Mouse (Mus musculus): ENCODE measurements at regions not wholly inside any gene's neighbourhood (a gene's known extent, or its start where the extent isn't known, plus 50 kb on each side); places are given as distances from the start of the nearest gene placed in this dataset.

DNA sequence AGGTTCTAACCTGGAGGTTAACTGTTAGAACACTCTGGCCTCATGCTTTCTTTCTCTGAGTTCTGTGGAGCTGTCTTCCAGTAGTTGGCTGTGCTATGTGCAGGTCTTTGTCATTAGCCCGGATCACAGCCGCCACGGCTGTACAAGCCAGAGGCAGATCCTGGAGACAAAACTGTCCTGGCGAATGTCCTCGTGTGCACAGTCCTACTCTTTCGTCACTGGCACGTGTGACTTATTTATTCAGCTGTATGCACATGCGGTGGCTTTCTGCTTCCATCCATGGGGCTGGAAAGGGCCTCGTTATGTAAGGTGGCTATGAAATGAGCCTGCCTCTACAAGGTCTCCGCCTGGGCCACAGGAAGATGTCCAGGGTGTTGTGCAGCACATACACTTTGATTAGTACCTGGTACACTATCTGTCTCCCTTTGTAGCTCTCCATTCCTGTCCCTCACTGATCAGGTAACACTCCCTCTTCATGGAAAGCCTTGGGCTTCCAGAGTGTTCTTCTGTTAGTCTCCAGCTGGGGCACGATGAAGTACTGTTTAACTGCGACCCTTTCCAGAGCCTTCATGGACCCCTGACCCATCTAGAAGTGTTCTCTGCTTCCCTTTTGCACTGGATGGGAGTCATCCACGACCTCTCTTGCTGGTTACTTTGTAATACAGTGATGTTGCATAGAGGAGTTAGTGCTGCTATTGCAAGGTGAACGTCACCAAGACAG lies 224.3 kb upstream of the Ccdc122 start:
- ATAC-seq = no peak
- Histone ChIP-seq H3K4me2 (ENCODE audit: low read length) (no peak overlapping the region), H3K27ac (ENCODE audit: low read length) (no peak overlapping the region), H3K9ac (replicated peaks; ENCODE audit: low read depth, low read length) (no peak overlapping the region), H3K36me3 (ENCODE audit: control insufficient read depth, insufficient read depth) (no peaks in the 10 kb centered on the region), H3K9me3 (ENCODE audit: control insufficient read depth, low read length) (no peaks in the 10 kb centered on the region), H3K4me1 (replicated peaks; ENCODE audit: control insufficient read depth, insufficient read depth, low read length) (no peaks in the 10 kb centered on the region), H3K27me3 (replicated peaks; ENCODE audit: control insufficient read depth, insufficient read depth, low read length) (no peaks in the 10 kb centered on the region), H3K4me3 (replicated peaks; ENCODE audit: low read length) (no peak overlapping the region)
- WGBS = 68% methylated on average over 14 of the region's 14 CpGs

DNA sequence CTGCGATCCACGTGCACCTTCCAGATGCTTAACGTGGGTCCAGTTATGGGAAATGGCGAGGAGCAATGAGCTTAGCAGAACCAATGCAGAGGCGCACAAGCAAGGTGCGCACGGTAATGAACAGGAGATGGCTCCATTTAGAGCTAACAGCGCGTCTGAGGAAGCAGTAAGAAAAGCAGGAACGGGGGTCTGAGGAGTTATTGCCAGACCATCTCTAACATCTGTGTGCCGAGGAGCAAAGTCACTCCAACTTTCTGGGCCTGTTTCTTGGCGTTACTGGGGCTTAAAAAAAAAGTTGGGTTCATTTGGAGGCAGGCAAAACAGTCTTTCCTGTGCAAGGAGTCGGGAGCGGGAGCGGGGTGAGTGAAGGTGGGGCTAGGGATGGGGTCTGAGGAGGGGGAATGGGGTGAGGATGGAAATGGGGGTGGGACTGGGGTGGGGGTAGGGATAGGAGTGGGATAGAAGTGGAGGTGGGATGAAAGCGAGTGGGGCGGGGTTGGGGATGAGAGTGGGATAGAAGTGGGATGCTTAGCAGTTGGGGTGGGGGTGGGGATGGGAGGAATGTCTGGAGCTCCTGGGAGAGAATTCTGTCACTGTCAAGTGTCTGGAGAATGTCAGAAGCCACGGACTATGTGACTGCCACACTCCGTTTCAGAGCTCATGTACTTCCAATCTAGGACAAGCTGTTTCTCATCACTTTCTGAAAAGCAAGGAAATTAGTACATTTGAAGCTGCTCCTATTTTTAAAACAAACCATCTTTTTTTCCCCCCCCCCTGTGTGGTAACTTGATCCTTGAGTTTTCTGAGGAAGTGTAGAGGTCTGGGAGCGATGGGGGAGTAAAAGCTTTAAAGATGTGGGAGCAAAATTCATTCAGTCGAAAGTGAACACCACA lies 225.6 kb upstream of the Ccdc122 start:
- no peak overlapping the region for H3K4me2 ChIP-seq (ENCODE audit: low read length)
- no peaks in the 10 kb centered on the region for H3K4me1 ChIP-seq (replicated peaks; ENCODE audit: control insufficient read depth, insufficient read depth, low read length)
- ATAC-seq = no peak
- no peaks in the 10 kb centered on the region for H3K27me3 ChIP-seq (replicated peaks; ENCODE audit: control insufficient read depth, insufficient read depth, low read length)
- no peak overlapping the region for H3K4me3 ChIP-seq (replicated peaks; ENCODE audit: low read length)
- H3K36me3 ChIP-seq (ENCODE audit: control insufficient read depth, insufficient read depth) = no peaks in the 10 kb centered on the region
- H3K9me3 ChIP-seq (ENCODE audit: control insufficient read depth, low read length) = no peaks in the 10 kb centered on the region; the same call in 1 of the 2 replicates
- no peak overlapping the region for H3K9ac ChIP-seq (replicated peaks; ENCODE audit: low read depth, low read length)
- WGBS = 36% methylated on average over 21 of the region's 21 CpGs
- no peak overlapping the region for H3K27ac ChIP-seq (ENCODE audit: low read length)

DNA sequence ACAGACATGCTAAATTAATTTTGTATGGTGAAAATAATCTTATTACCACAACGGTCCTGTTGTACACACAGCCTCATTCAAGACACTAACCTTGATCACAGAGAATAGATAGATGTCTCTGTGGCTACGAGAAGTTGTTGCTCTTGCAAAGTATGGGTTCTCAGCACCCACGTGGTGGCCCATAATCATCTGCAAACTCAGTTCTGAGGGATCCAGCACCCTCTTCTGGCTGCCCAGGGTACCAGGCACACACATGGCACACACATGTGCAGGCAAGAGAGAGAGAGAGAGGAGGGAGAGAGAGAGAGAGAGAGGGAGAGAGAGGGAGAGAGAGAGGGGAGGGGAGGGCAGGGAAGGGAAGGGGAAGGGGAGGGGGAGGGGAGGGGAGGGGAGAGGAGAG lies 226.5 kb upstream of the Ccdc122 start:
- no peaks in the 10 kb centered on the region for H3K4me1 ChIP-seq (replicated peaks; ENCODE audit: control insufficient read depth, insufficient read depth, low read length)
- no peaks in the 10 kb centered on the region; the same call in 1 of the 2 replicates for H3K9me3 ChIP-seq (ENCODE audit: control insufficient read depth, low read length)
- 85% methylated on average over 3 of the region's 3 CpGs for WGBS
- H3K4me3 ChIP-seq (replicated peaks; ENCODE audit: low read length) = no peak overlapping the region
- no peak overlapping the region for H3K9ac ChIP-seq (replicated peaks; ENCODE audit: low read depth, low read length)
- H3K27me3 ChIP-seq (replicated peaks; ENCODE audit: control insufficient read depth, insufficient read depth, low read length) = no peaks in the 10 kb centered on the region
- no peak overlapping the region for H3K4me2 ChIP-seq (ENCODE audit: low read length)
- H3K36me3 ChIP-seq (ENCODE audit: control insufficient read depth, insufficient read depth) = no peaks in the 10 kb centered on the region
- no peak overlapping the region for H3K27ac ChIP-seq (ENCODE audit: low read length)
- ATAC-seq = no peak

GRCm38 (mm10) chr14:76809411-76809810 lies 227.2 kb upstream of the Ccdc122 start:
- Histone ChIP-seq H3K4me2 (ENCODE audit: low read length) (no peak overlapping the region), H3K36me3 (ENCODE audit: control insufficient read depth, insufficient read depth) (no peaks in the 10 kb centered on the region), H3K4me1 (replicated peaks; ENCODE audit: control insufficient read depth, insufficient read depth, low read length) (no peaks in the 10 kb centered on the region), H3K9ac (replicated peaks; ENCODE audit: low read depth, low read length) (no peak overlapping the region), H3K9me3 (ENCODE audit: control insufficient read depth, low read length) (no peaks in the 10 kb centered on the region; the same call in 1 of the 2 replicates), H3K27me3 (replicated peaks; ENCODE audit: control insufficient read depth, insufficient read depth, low read length) (no peaks in the 10 kb centered on the region), H3K27ac (ENCODE audit: low read length) (no peak overlapping the region), H3K4me3 (replicated peaks; ENCODE audit: low read length) (no peak overlapping the region)
- no peak for ATAC-seq
- WGBS = 93% methylated on average over 7 of the region's 7 CpGs

DNA sequence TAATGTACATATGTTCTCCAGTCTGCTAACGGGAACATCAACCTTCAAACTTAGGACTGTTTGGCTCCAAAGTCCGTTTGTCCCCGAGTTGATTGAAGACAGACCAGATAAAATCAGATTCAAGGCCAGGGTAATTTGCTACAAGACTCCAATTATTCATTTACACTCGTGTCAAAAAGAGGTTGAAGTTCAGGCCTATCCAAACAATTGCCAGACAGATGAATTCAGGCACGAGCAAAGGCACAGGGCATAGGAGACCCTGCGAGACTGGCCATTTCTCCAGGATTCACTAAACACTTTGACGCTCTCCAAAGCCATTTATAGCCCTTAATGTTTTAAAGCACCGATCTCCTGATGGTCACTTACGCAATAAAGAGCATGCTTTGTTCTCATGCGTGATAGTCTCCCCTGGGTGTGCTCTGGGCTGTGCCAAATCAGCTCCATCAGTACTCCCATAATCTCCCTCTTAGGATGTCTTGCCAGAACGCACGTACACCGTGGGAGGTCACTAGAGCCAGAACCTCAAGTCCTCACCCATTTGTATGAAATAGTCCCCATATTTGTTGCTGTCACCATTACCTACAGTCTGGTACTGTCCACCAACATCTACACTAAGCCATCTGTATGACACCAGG lies 231.3 kb upstream of the Ccdc122 start:
- H3K36me3 ChIP-seq (ENCODE audit: control insufficient read depth, insufficient read depth) = no peaks in the 10 kb centered on the region
- no peak overlapping the region for H3K9ac ChIP-seq (replicated peaks; ENCODE audit: low read depth, low read length)
- no peaks in the 10 kb centered on the region; the same call in 1 of the 2 replicates for H3K9me3 ChIP-seq (ENCODE audit: control insufficient read depth, low read length)
- no peak for ATAC-seq
- peaks cover 4% of the 10 kb centered on the region for H3K4me1 ChIP-seq (replicated peaks; ENCODE audit: control insufficient read depth, insufficient read depth, low read length)
- H3K4me3 ChIP-seq (replicated peaks; ENCODE audit: low read length) = no peak overlapping the region
- no peaks in the 10 kb centered on the region for H3K27me3 ChIP-seq (replicated peaks; ENCODE audit: control insufficient read depth, insufficient read depth, low read length)
- 85% methylated on average over 13 of the region's 13 CpGs for WGBS
- no peak overlapping the region; the same call in 1 of the 2 replicates for H3K27ac ChIP-seq (ENCODE audit: low read length)
- H3K4me2 ChIP-seq (ENCODE audit: low read length) = no peak overlapping the region

- no peak overlapping the region for H3K4me2 ChIP-seq (ENCODE audit: low read length)
- no peak overlapping the region for H3K4me3 ChIP-seq (replicated peaks; ENCODE audit: low read length)
- H3K27me3 ChIP-seq (replicated peaks; ENCODE audit: control insufficient read depth, insufficient read depth, low read length) = no peaks in the 10 kb centered on the region
- H3K9ac ChIP-seq (replicated peaks; ENCODE audit: low read depth, low read length) = no peak overlapping the region
- no peak overlapping the region for H3K27ac ChIP-seq (ENCODE audit: low read length)
- 68% methylated on average over 6 of the region's 6 CpGs for WGBS
- H3K36me3 ChIP-seq (ENCODE audit: control insufficient read depth, insufficient read depth) = no peaks in the 10 kb centered on the region
- H3K9me3 ChIP-seq (ENCODE audit: control insufficient read depth, low read length) = no peaks in the 10 kb centered on the region; the same call in 1 of the 2 replicates
- no peak for ATAC-seq
- peaks cover 10% of the 10 kb centered on the region for H3K4me1 ChIP-seq (replicated peaks; ENCODE audit: control insufficient read depth, insufficient read depth, low read length)
Measured at GRCm38 (mm10) chr14:76804447-76805150, 232.0 kb upstream of the Ccdc122 start.

DNA sequence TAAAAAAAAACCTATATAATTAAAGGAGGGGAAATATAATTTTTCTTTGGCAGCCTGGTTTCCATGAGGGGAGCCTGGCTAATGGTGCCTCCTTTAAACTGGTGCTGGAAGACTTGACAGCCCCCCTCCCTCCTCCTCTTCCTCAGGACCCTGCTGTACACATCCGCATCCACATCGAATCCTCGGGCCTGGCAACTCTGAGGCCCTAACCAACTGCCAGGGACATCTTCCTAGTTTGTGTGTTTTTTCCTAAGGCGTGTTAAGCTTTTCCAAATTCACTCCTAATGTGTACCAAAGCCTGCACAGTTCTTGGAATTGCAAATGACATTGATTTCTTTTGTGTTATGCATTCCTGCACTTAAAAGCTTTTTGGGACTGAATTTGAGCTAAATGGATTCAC lies 236.4 kb upstream of the Ccdc122 start:
- no peak for ATAC-seq
- no peaks in the 10 kb centered on the region for H3K36me3 ChIP-seq (ENCODE audit: control insufficient read depth, insufficient read depth)
- no peaks in the 10 kb centered on the region for H3K27me3 ChIP-seq (replicated peaks; ENCODE audit: control insufficient read depth, insufficient read depth, low read length)
- H3K27ac ChIP-seq (ENCODE audit: low read length) = no peak overlapping the region
- no peak overlapping the region for H3K9ac ChIP-seq (replicated peaks; ENCODE audit: low read depth, low read length)
- WGBS = 26% methylated on average over 4 of the region's 4 CpGs
- no peak overlapping the region for H3K4me2 ChIP-seq (ENCODE audit: low read length)
- no peaks in the 10 kb centered on the region for H3K9me3 ChIP-seq (ENCODE audit: control insufficient read depth, low read length)
- no peak overlapping the region for H3K4me3 ChIP-seq (replicated peaks; ENCODE audit: low read length)
- peaks cover 10% of the 10 kb centered on the region for H3K4me1 ChIP-seq (replicated peaks; ENCODE audit: control insufficient read depth, insufficient read depth, low read length)

- 60% methylated on average over 6 of the region's 6 CpGs for WGBS
- Histone ChIP-seq H3K9me3 (ENCODE audit: control insufficient read depth, low read length) (no peaks in the 10 kb centered on the region), H3K4me3 (replicated peaks; ENCODE audit: low read length) (no peak overlapping the region), H3K4me2 (ENCODE audit: low read length) (no peak overlapping the region), H3K4me1 (replicated peaks; ENCODE audit: control insufficient read depth, insufficient read depth, low read length) (peaks cover 10% of the 10 kb centered on the region), H3K27me3 (replicated peaks; ENCODE audit: control insufficient read depth, insufficient read depth, low read length) (no peaks in the 10 kb centered on the region), H3K36me3 (ENCODE audit: control insufficient read depth, insufficient read depth) (no peaks in the 10 kb centered on the region), H3K27ac (ENCODE audit: low read length) (0 out of 2 replicates have a peak overlapping the region, but pooled peaks have one; percentile 2), H3K9ac (replicated peaks; ENCODE audit: low read depth, low read length) (0 out of 2 replicates have a peak overlapping the region, but pooled peaks have one; percentile 33)
- no peak for ATAC-seq
Measured at GRCm38 (mm10) chr14:76799741-76800140, 236.8 kb upstream of the Ccdc122 start.
